In the genomic region with DNA sequence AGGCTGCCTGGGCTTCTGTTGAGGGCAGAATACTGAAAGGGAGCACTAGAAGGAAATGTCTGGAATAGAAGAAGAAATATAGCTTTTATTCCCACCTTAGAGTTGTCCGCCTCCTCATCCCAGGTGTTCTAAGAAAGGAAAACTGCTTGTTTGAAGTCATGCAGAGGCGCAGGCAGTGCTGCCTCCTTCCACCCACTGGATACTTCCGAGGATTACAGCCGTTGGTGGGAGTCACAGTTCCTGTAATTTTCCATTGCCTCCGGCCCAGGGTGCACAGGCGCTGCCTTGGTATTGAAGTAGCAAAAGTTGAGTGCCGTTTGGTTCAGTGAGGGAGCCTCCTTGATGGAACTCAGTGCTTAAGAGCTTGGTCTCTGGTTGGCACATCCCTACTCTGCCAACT, we compare ENCODE assay signal across 17 mouse cellular contexts. TPM values are rescaled to one million over a fixed set of nuclear protein-coding genes. Genes with fewer than 3 reads are reported as not detected.
DNase-seq lines count a peak whose midpoint lies in the region; ATAC-seq and TF ChIP-seq lines count a peak whose summit lies in the region.
"Had no signal": no experiment of that assay in that cellular context is flagged by ENCODE, and none has a peak within 500 bp of the region (broad histone marks: within the 10 kb centered on the region; RNA-seq: fewer than 3 reads in every experiment).

No protein-coding gene starts in this region.

- no peak overlapping the region for H3K9ac ChIP-seq in forebrain, embryonic 13.5 days
- H3K9ac ChIP-seq: kidney, embryonic 15.5 days had no signal

- peak; percentile 21; the same call in 1 of the 2 replicates for ATAC-seq in frontal cortex, adult (ENCODE audit: low TSS enrichment)
- no peak for ATAC-seq in forebrain, embryonic 13.5 days
- ATAC-seq: CD4-positive, CD25-positive, alpha-beta regulatory T cell, adult 4 months; hindbrain, postnatal 0 days had no signal

- no peaks in the 10 kb centered on the region for H3K36me3 ChIP-seq in forebrain, embryonic 13.5 days (ENCODE audit: poor library complexity, severe bottlenecking)

- peak overlapping the region; percentile 24 for H3K27ac ChIP-seq in left cerebral cortex, adult 2 months
- H3K27ac ChIP-seq in forebrain, embryonic 13.5 days: no peak overlapping the region
- H3K27ac ChIP-seq in cerebellum, adult 2 months (ENCODE audit: insufficient read depth, low read length): no peak overlapping the region
- H3K27ac ChIP-seq: hindbrain, postnatal 0 days; kidney, embryonic 15.5 days had no signal

- H3K4me2 ChIP-seq in forebrain, embryonic 13.5 days: no peak overlapping the region
- H3K4me2 ChIP-seq: kidney, embryonic 15.5 days had no signal

- H3K4me1 ChIP-seq in forebrain, embryonic 13.5 days: peaks cover 16% of the 10 kb centered on the region
- H3K4me1 ChIP-seq in cerebellum, adult 2 months (ENCODE audit: control insufficient read depth, insufficient read depth, low read length): no peaks in the 10 kb centered on the region

- H3K27me3 ChIP-seq in forebrain, embryonic 13.5 days: 0 out of 2 replicates have a peak, but pooled peaks cover 6% of the 10 kb centered on the region
- H3K27me3 ChIP-seq in cerebellum, adult 2 months (ENCODE audit: control insufficient read depth, insufficient read depth, low read length): no peaks in the 10 kb centered on the region
- H3K27me3 ChIP-seq: kidney, embryonic 15.5 days had no signal

- no peak for TF ChIP-seq POLR2A in cerebellum, adult 2 months (IDR thresholded peaks at IDR 0.05; ENCODE audit: borderline replicate concordance, insufficient read depth, low read length)

- intact Hi-C loops in left cerebral cortex, adult 2 months (cut with DNase I): no loop called here

- no peak for TF ChIP-seq CTCF in left cerebral cortex, adult 2 months (IDR thresholded peaks at IDR 0.05)
- no peak for TF ChIP-seq CTCF in cerebellum, adult 2 months (IDR thresholded peaks at IDR 0.05; ENCODE audit: borderline replicate concordance, insufficient read depth, low read depth, low read length)

- no peak overlapping the region for H3K4me3 ChIP-seq in left cerebral cortex, adult 2 months
- no peak overlapping the region for H3K4me3 ChIP-seq in forebrain, embryonic 13.5 days
- no peak overlapping the region for H3K4me3 ChIP-seq in cerebellum, adult 2 months (replicated peaks; ENCODE audit: insufficient read depth, low read depth, low read length)
- H3K4me3 ChIP-seq: kidney, embryonic 15.5 days had no signal

- WGBS in forebrain, embryonic 13.5 days: 88% methylated on average over 7 of the region's 7 CpGs
- whole genome bisulfite sequencing in cerebellum, adult 2 months: 86% methylated on average over 7 of the region's 7 CpGs

- DNase-seq in frontal cortex, postnatal 25 days (ENCODE audit: low spot score in 2 of 2): no peak
- peak; percentile 37 to 38 for DNase-seq in left cerebral cortex, adult 2 months (ENCODE audit: extremely low spot score in 1 of 2, low spot score in 2 of 2)
- no peak for DNase-seq in left cerebral cortex, adult 11 months (ENCODE audit: low spot score)
- peak; percentile 45 for DNase-seq in MN1 (ENCODE audit: low spot score)
- DNase-seq in left cerebral cortex, adult 9 months (ENCODE audit: low spot score in 2 of 2): peak; percentile 39 to 49
- DNase-seq in cerebellum, adult 2 months: no peak
- DNase-seq: adrenal gland, postnatal 10 days; cerebellum, adult 8-10 months; thymus, postnatal 36 days had no signal

- H3K9me3 ChIP-seq in forebrain, embryonic 13.5 days (replicated peaks): no peaks in the 10 kb centered on the region
- H3K9me3 ChIP-seq: G1E; kidney, embryonic 15.5 days had no signal

RNA-seq across cellular contexts. Expression of a gene that starts 7.7 kb away (rescaled TPM):
- total RNA-seq in left cerebral cortex, adult 2 months (2021): 10 to 100 TPM; 65.6 to 81.3 TPM
- polyA plus RNA-seq in forebrain, embryonic 13.5 days (2015; fragmentation: Nextera tagmentation; extraction: Ambion mirVana): 68.0 and 68.4 TPM in 2 replicates
- polyA plus RNA-seq in cerebellum, adult 2 months (2012; rRNA removed): 89.3 and 90.2 TPM in 2 replicates

RNA-seq across cellular contexts. Expression of a gene that starts 29.1 kb away (rescaled TPM):
- 1 to 10 TPM; 1.7 to 2.1 TPM for total RNA-seq in left cerebral cortex, adult 2 months (2021)
- 0.13 TPM in 1 of 2 replicates, not detected in the other for polyA plus RNA-seq in forebrain, embryonic 13.5 days (2015; fragmentation: Nextera tagmentation; extraction: Ambion mirVana)
- polyA plus RNA-seq in cerebellum, adult 2 months (2012; rRNA removed): 4.3 and 5.2 TPM in 2 replicates
- total RNA-seq: G1E; granulocyte monocyte progenitor cell, adult 5-6 weeks; hematopoietic stem cell, adult 5-6 weeks had no signal
- polyA plus RNA-seq: CD4-positive, CD25-positive, alpha-beta regulatory T cell, adult 4 months; G1E had no signal

Comparison
In these comparisons a context has a peak if more than half of its experiments do, and no peak if none do; other contexts are left out.
1. DNase-seq: peak in left cerebral cortex, adult 2 months (2 of 2), MN1 (single experiment) and left cerebral cortex, adult 9 months (2 of 2); none in frontal cortex, postnatal 25 days (0 of 2), left cerebral cortex, adult 11 months (single experiment) and cerebellum, adult 2 months (0 of 2).